Mouse (Mus musculus) lung, postnatal 14 days (tissue): ENCODE results near the gene Kif27.
A peak's percentile ranks its signal among the peaks of the same experiment; 100 is the strongest.

ENCODE experiments used
- DNase-seq: peaks from one replicate; pipeline ENCODE4 v3.0.0; 2021

Gene Kif27

DNA sequence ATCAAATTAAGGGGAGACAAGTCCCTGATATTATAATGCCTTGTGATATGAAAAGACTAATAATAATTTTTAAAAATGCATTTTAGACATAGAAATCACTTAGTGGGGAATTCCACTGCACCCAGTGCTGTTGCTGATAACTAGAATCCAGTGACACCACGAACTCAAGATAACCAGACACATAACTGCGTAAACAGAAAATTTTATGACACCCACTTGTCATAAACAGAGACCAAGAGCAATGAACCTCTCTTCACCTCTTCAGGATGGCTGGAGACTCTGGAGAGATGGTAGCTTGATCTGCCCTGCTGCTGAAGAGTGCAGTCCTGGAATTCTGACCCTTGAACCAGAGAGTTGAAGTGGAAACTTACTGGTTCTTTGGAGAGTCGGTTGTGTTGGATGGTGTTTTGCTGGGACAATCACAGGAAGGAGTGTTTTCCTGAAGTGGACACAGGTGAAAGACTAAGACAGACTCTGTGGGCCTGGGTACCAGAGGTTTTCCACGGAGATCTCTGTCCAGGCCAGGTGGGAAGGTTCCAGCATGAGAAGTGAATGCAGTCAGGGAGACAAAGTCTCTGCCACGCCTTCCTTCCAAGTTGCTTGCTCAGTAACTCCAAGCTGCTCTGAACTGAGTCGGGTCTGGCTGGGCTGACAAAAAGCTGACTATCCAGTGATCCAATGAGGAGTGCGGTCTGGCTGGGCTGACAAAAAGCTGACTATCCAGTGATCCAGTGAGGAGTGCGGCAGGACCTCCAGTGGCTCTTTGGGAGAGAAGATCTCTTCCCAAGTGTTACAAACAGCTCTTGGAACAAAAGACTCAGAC lies 5.6 kb upstream of the Kif27 start:
- DNase-seq, result no peak

DNA sequence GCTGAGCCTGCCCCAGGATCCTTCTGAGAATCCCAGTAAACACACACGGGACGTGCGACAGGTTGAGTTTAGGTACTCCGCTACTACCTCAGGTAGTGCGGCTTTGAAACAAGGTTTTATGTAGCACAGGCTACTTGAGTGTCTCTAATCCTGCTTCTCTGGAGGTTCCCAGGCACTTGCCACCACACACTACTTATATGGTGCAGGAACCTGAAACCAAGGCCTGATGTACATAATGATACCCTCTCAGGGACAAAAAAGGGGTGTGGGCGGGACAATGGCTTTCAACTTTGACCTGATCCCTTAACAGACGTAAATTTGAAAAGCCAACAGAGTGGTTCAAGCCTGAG lies 357 bp upstream of the Kif27 start:
- peak; percentile 8 for DNase-seq

- no peak for DNase-seq
Observed at GRCm38 (mm10) chr13:58352996-58353395, 5.9 kb downstream of the Kif27 start.

DNA sequence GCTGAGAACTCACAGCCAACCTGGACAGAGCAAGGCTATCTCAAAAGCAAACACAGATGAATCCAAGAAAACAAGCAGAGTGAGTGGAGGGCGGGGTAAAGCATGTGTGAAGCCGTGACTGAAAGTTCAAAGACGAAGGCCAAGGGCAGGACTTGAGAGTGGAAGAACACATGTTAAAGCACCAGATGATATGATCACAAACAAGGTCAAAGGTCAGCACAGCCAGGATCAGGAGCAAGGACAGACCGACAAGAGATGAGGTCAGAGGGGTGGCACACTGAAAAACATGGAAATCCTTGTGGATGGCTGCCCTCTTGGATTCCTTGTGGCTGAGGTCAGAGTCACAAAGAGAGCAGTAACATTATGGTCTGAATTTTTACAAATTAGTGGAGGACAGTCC lies 8.3 kb downstream of the Kif27 start:
- no peak for DNase-seq

DNA sequence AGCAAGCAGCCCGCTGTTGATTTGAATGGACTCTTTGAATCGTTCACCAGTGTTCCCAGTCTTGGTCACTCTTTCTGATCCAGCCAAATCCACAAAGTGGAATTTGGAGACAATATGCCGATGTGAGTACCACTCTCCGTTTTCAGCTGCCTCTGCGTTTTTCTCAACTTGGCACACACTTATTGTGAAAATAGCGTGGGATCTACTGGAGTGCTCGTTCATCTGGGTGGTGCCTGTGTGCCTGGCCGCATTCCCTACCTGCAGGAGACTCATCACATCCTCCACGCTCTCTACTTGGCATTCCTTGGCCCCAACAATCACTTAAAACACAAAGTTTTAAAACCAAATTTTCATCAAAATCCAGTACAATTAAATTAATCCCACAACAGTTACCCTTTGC lies 14.4 kb downstream of the Kif27 start:
- no peak for DNase-seq

- DNase-seq, result no peak
Observed at GRCm38 (mm10) chr13:58337456-58337855, 21.5 kb downstream of the Kif27 start.

GRCm38 (mm10) chr13:58334116-58334515 lies 24.8 kb downstream of the Kif27 start:
- DNase-seq, result no peak

DNA sequence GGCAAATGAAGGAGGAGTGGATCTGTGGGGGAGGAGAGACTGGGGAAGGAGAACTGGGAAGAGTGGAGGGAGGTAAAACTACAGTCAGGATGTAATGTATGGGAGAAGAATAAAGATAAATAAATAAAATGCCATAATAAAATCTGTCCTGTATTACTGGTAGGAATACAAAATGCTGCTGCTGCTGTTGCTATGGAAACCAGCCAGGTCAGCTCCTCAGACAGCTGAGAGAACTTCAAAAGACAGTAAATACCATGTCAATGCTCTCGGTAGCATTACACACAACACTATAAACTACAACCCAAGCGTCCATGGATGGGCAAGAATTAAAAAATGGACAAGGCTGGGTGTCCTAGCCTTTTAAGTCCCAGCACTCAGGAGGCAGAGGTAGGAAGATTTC lies 41.2 kb downstream of the Kif27 start:
- DNase-seq, result no peak

DNA sequence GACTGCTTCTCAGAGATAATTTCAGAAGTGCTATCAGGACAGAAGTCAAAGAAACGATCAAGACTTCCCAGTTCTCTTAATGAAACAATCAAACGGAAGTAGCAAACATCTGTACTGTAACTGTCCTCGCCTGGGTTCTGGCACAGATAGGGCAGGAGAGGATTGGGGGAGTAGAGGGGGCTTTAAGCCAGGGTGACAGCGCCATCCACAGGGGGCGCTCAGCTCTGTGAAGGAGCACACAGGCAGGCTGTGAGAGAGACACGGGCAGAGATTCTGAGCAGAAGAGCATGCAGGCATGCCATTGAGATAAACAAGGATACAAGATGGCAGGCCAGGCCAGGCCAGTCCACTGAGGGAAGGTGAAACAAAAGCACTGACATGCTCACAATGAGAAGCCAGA lies 43.9 kb downstream of the Kif27 start:
- DNase-seq, result no peak

DNA sequence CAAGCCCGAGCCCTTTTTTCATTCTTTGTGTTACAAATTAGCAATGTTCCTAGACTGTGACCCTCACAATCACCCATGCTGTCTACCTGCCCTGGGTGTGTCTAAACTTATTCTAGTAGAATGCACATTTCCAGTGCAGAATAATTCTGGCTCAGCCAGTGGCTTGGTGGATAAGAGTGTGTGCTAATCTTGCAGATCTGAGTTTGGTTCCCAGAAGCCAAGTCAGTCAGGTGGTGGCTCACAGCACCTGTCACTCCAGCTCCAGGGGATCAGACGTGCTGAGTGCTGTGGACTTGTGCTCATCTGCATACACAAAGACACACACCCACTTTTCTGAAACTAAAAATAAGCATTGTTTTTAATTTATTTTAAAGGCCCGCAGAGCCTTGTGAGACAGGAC lies 45.2 kb downstream of the Kif27 start:
- no peak for DNase-seq

- DNase-seq, result peak; percentile 6
Observed at GRCm38 (mm10) chr13:58311351-58311750, 47.6 kb downstream of the Kif27 start.

- DNase-seq, result no peak
Observed at GRCm38 (mm10) chr13:58309499-58309898, 49.4 kb downstream of the Kif27 start.

GRCm38 (mm10) chr13:58307453-58307852 lies 51.5 kb downstream of the Kif27 start:
- DNase-seq, result no peak

DNA sequence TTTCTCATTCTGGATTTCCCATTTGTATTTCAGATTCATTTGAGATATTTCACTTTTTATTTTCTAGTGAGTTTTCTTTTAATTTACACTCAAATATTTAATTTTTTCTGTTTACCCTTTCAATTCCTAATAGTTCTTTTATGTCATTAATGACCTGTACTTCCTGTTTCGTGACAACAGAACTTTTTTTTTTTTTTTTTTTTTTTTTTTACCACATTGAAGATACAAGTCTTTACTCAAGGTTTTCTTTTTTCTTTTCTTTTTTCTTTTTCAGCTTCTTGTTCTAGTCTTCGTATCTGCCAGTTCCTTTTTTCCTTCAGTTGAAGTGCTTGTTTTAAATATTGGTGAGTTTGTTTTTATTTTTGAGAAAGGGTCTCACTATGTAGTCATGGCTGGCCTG lies 53.7 kb downstream of the Kif27 start:
- DNase-seq, result no peak

DNA sequence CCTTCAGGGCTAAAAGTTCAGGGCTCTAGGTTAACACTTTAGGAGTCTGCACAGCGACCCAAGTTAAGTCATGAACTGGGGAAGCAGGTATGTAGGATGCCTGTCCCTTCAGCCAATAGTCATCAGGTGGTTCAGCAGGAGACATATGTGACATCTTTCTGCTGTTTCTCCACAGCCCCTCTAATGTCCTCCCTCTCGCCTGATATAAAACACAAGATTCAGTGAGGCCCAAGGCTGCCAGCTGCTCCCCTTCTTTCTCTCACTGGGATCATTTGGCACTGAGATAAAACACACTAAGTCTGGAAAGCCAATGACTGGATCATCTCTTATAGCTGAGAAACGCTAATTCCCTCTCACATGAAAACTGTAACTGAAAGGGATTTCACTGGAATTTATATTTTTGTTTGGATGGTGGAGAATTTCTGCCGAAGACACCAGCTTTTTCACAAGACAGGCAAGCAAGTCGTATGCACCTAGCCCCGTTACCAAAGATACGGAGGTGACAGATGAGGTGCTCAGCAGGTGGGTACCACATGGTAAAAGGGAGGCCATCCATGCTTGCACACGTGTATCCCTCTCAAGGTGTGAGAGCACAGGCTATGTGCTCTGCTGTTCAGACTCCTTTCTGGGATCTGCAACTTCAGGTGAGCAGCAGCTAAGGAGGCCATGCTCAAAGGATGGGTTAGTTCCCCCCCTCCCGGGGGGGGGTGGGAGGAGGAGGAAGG lies 56.3 kb downstream of the Kif27 start:
- no peak for DNase-seq

DNA sequence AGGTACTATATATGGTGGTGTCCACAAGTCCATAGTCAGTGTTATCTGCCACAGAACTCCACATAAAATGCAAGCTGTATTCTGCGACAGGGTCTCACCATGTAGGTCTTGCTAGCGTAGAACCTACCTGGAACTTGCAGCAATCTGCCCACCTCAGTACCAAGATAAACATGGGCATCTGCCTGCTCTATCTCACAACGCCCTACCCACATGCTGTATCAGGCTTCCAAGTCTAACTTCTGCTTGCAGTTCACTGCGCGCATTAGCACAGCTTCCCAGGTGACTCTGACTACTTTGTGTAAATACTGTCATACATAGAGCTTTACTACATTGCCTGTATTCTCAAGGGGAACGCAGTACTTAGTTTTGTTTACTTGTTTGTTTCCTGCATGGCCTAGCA lies 57.0 kb downstream of the Kif27 start:
- no peak for DNase-seq

- DNase-seq, result no peak
Observed at GRCm38 (mm10) chr13:58298756-58299155, 60.2 kb downstream of the Kif27 start.

DNA sequence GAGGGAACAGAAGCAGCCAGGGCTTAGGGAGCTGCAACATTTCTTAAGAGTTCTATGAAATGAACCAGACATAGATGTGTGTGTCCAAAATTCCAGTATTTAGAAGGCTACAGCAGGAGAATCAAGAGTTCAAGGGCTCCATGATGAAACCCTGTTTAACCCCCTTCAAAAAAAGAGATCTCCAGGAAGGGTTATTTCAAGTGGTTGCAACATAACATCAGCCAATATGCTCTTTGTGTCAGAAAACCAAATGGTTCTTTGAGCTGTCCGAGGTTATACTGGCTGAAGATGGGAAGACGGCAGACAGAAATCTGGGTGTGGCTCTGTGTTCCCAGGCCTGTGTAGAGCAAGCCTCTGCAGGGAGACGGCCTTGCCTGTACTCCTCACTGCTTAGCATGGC lies 63.3 kb downstream of the Kif27 start:
- DNase-seq, result no peak

DNA sequence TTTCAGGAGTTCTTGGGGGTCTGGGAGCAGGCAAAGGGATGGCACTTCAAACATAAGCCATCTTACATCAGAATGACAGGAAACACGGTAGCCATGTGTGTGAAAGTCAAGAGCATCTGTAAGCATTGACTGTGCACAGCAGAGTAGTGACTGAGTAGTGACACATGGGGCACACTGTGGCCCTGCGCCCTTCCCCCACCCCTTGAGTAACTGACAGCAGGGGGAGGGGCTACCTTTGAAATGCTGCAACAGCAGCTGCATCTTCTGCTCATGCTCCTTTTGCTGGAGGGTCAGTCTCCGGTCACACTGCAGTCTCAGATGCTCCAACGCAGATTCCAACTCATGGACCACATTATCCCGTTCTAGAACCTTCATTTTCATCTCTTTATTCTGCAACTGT lies 66.1 kb downstream of the Kif27 start:
- DNase-seq, result no peak

DNA sequence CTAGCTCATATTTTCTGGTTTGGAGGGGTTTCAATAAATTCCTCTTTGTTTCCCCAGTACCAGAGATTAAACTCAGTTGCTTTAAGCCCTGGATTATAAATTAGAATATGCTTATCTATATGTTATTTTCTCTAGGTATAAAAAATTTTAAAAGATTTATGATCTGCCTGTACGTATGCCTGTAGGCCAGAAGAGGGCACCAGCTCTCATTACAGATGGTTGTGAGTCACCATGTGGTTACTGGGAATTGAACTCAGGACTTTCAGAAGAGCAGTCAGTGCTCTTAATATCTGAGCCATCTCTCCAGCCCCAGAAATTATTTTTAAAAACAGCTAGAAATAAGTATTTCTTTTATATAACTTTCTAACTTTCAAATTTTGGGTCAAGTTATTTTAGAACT lies 69.6 kb downstream of the Kif27 start:
- DNase-seq, result no peak

GRCm38 (mm10) chr13:58287822-58288221 lies 71.1 kb downstream of the Kif27 start:
- DNase-seq, result peak; percentile 92

DNA sequence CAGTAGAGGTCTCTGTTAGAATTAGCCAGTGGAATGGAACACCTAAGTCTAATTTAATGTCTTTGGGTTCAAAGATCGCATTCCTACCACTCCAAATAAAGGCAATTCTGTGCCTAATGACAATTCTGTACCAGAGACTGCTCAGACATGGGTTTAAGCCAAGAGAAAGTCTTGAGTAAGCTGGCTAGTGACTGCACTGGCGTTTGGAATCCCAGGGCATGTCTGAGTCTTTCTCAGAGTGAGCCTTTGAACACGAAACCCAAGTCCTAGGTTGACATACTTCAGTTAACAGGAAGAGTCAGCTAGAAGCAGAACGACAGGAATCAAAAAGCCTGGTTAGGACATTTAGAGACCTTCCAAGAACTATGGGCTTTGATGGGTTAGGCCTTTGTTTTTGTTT lies 75.5 kb downstream of the Kif27 start:
- no peak for DNase-seq

DNA sequence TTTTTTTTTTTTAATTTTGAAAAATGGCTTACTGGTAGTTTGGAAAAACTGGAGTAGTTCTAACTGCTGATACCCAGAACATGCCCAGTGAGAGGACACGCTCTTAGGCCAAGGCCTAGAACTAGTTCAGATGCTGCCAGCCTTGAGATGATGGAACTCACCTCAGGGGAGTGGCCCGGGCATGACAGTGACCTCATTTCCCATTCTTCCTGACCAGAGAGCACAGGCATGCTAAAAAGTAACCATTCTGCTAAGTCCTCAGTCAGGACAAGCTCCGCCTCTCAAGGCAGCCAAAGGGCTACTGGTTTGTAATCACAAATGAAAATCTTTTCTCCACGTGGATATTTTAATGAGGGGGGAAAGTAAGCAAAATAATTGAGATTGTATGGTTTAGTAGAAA lies 77.0 kb downstream of the Kif27 start:
- no peak for DNase-seq

GRCm38 (mm10) chr13:58280528-58280927 lies 78.4 kb downstream of the Kif27 start:
- no peak for DNase-seq

DNA sequence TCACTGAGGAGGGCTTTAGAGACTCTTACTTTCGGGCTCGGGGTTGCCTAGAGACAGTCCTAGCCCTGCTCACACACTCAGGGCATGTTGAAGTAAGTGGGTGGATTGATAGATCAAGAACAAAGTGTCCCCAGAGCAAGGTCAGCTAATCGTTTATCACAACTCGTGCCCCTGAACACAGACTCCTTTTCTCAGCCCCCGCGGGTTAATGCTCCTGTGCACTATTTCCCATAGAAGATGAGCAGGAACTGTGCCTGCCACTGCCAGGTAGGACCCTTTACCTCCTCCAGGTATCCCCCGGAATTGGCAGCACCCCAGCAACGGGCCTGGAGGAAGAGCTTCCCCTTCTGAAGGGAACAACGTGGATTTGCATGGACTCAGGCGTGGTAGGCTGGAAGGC lies 82.7 kb downstream of the Kif27 start:
- DNase-seq, result no peak
